8 mouse cellular contexts compared by ENCODE assay signal in genomic region chr4:155220213-155221100, GRCm38 (mm10). TPM values are rescaled to one million over a fixed set of nuclear protein-coding genes. Genes with fewer than 3 reads are reported as not detected.
A peak's percentile ranks its signal among the peaks of the same experiment; 100 is the strongest.
DNase-seq lines count a peak whose midpoint lies in the region; ATAC-seq and TF ChIP-seq lines count a peak whose summit lies in the region.

No protein-coding gene starts in this region.

- H3K4me2 ChIP-seq in hindbrain, embryonic 12.5 days (replicated peaks) = peak overlapping the region; percentile 100
- peak overlapping the region; percentile 99 for H3K4me2 ChIP-seq in midbrain, embryonic 11.5 days

- peak overlapping the region; percentile 98 for H3K4me3 ChIP-seq in kidney, adult 2 months (ENCODE audit: insufficient read depth, low read depth, low read length)
- H3K4me3 ChIP-seq in hindbrain, embryonic 12.5 days = peak overlapping the region; percentile 96
- H3K4me3 ChIP-seq in midbrain, embryonic 11.5 days (ENCODE audit: low read depth, low read length) = peak overlapping the region; percentile 96

- H3K36me3 ChIP-seq in kidney, adult 2 months (ENCODE audit: control insufficient read depth, insufficient read depth, low read length) = no peaks in the 10 kb centered on the region
- H3K36me3 ChIP-seq in hindbrain, embryonic 12.5 days = no peaks in the 10 kb centered on the region
- no peaks in the 10 kb centered on the region for H3K36me3 ChIP-seq in midbrain, embryonic 11.5 days (ENCODE audit: control insufficient read depth, insufficient read depth, low read length)

- H3K27ac ChIP-seq in kidney, adult 2 months (ENCODE audit: insufficient read depth, low read depth, low read length) = peak overlapping the region; percentile 65
- peak overlapping the region; percentile 85; the same call in 1 of the 2 replicates for H3K27ac ChIP-seq in hindbrain, embryonic 12.5 days
- H3K27ac ChIP-seq in midbrain, embryonic 11.5 days (ENCODE audit: low read depth, low read length) = no peak overlapping the region

- ATAC-seq in hindbrain, embryonic 12.5 days (ENCODE audit: low FRiP score) = no peak
- ATAC-seq in midbrain, embryonic 11.5 days (ENCODE audit: low FRiP score) = no peak
- ATAC-seq in megakaryocyte progenitor cell, adult 5-6 weeks (replicated peaks; ENCODE audit: poor library complexity) = no peak

- H3K27me3 ChIP-seq in kidney, adult 2 months (replicated peaks; ENCODE audit: control insufficient read depth, insufficient read depth, low read length) = no peaks in the 10 kb centered on the region
- H3K27me3 ChIP-seq in hindbrain, embryonic 12.5 days = no peaks in the 10 kb centered on the region
- H3K27me3 ChIP-seq in midbrain, embryonic 11.5 days (ENCODE audit: control insufficient read depth, insufficient read depth, low read length) = no peaks in the 10 kb centered on the region

- TF ChIP-seq CTCF in kidney, adult 2 months (conservative IDR thresholded peaks at IDR 0.05; ENCODE audit: insufficient read depth, insufficient read length, low read depth, low read length) = no peak
- no peak for TF ChIP-seq CTCF in brain, embryonic 14.5 days (IDR thresholded peaks at IDR 0.05; ENCODE audit: borderline replicate concordance, extremely low read depth, insufficient read depth, insufficient read length)

- no peak for TF ChIP-seq POLR2A in kidney, adult 2 months (IDR thresholded peaks at IDR 0.05; ENCODE audit: low read depth, low read length)
- no peak for TF ChIP-seq POLR2A in brain, embryonic 14.5 days (IDR thresholded peaks at IDR 0.05; ENCODE audit: borderline replicate concordance, extremely low read depth, insufficient read depth, insufficient read length, poor library complexity, severe bottlenecking)

- no peak for DNase-seq in kidney, adult 2 months
- no peak for DNase-seq in kidney, postnatal 25 days
- peak; percentile 49 for DNase-seq in CD4-positive helper T cell, adult 2 months (ENCODE audit: low read depth, low spot score)
- DNase-seq in brain, embryonic 14.5 days (ENCODE audit: low read depth) = peak; percentile 91
- DNase-seq in midbrain, embryonic 11.5 days (ENCODE audit: low spot score, missing footprints) = no peak
- no peak for DNase-seq in right cerebral cortex, postnatal 25 days

- peaks cover 62% of the 10 kb centered on the region for H3K4me1 ChIP-seq in kidney, adult 2 months (ENCODE audit: control insufficient read depth, insufficient read depth, low read length)
- peaks cover 62% of the 10 kb centered on the region for H3K4me1 ChIP-seq in hindbrain, embryonic 12.5 days
- H3K4me1 ChIP-seq in midbrain, embryonic 11.5 days (ENCODE audit: control insufficient read depth, insufficient read depth, low read length) = peaks cover 43% of the 10 kb centered on the region

- 5% methylated on average over 14 of the region's 14 CpGs for WGBS in kidney, adult 2 months
- 8% methylated on average over 14 of the region's 14 CpGs for WGBS in hindbrain, embryonic 12.5 days
- 13% methylated on average over 14 of the region's 14 CpGs for WGBS in midbrain, embryonic 11.5 days

- no peaks in the 10 kb centered on the region for H3K9me3 ChIP-seq in hindbrain, embryonic 12.5 days (replicated peaks)
- H3K9me3 ChIP-seq in midbrain, embryonic 11.5 days (ENCODE audit: control insufficient read depth, low read length) = no peaks in the 10 kb centered on the region

- peak overlapping the region; percentile 99 for H3K9ac ChIP-seq in hindbrain, embryonic 12.5 days
- H3K9ac ChIP-seq in midbrain, embryonic 11.5 days (ENCODE audit: low read length) = peak overlapping the region; percentile 95

RNA-seq across cellular contexts. Expression of gene Ski, which starts 1.9 kb away (rescaled TPM):
- polyA plus RNA-seq in kidney, adult 2 months (2012; rRNA removed) = 40.4 and 43.9 TPM in 2 replicates
- polyA plus RNA-seq in brain, embryonic 14.5 days (2012; rRNA removed) = 38.6 and 55.2 TPM in 2 replicates
- 12.6 and 13.5 TPM in 2 replicates for polyA plus RNA-seq in hindbrain, embryonic 12.5 days (2016; fragmentation: Nextera tagmentation; extraction: Ambion mirVana)
- 12.7 and 13.6 TPM in 2 replicates for polyA plus RNA-seq in midbrain, embryonic 11.5 days (2014; fragmentation: Nextera tagmentation; extraction: Ambion mirVana)
- total RNA-seq in megakaryocyte progenitor cell, adult 5-6 weeks (2015) = 16.9 and 19.7 TPM in 2 replicates
- total RNA-seq in megakaryocyte progenitor cell, adult 5-6 weeks (2017) = 5.0 and 5.7 TPM in 2 replicates

RNA-seq across cellular contexts. Expression of gene Faap20, which starts 29.1 kb away (rescaled TPM):
- 68.9 and 75.5 TPM in 2 replicates for polyA plus RNA-seq in kidney, adult 2 months (2012; rRNA removed)
- polyA plus RNA-seq in brain, embryonic 14.5 days (2012; rRNA removed) = 71.9 and 96.0 TPM in 2 replicates
- 90.8 and 98.6 TPM in 2 replicates for polyA plus RNA-seq in hindbrain, embryonic 12.5 days (2016; fragmentation: Nextera tagmentation; extraction: Ambion mirVana)
- polyA plus RNA-seq in midbrain, embryonic 11.5 days (2014; fragmentation: Nextera tagmentation; extraction: Ambion mirVana) = 101 and 110 TPM in 2 replicates
- 28.6 and 46.3 TPM in 2 replicates for total RNA-seq in megakaryocyte progenitor cell, adult 5-6 weeks (2015)
- 14.2 and 17.6 TPM in 2 replicates for total RNA-seq in megakaryocyte progenitor cell, adult 5-6 weeks (2017)

Comparison
In these comparisons a context has a peak if more than half of its experiments do, and no peak if none do; other contexts are left out.
1. DNase-seq: peak in CD4-positive helper T cell, adult 2 months (single experiment) and brain, embryonic 14.5 days (single experiment); none in kidney, adult 2 months (single experiment), kidney, postnatal 25 days (0 of 2), midbrain, embryonic 11.5 days (single experiment) and right cerebral cortex, postnatal 25 days (single experiment).
2. Peak in every context shown above with its lines, with median percentiles within 50 percentile points of each other: H3K4me3 ChIP-seq.